Mouse (Mus musculus): ENCODE measurements around the gene Ubtd1. TPM values are rescaled to one million over a fixed set of nuclear protein-coding genes. Genes with fewer than 3 reads are reported as not detected.

Ubtd1 gene
- polyA plus RNA-seq, 1 experiment from 2014 or later = 4.9 TPM

GRCm38 (mm10) chr19:41989810-41990209 lies 8.2 kb downstream of the Ubtd1 start:
- Histone ChIP-seq H3K36me3 (ENCODE audit: control insufficient read depth, insufficient read depth) (no peaks in the 10 kb centered on the region), H3K4me2 (ENCODE audit: low read depth, low read length) (no peak overlapping the region), H3K4me1 (ENCODE audit: control insufficient read depth, low read depth, low read length) (peaks cover 3% of the 10 kb centered on the region; the same call in 1 of the 2 replicates), H3K9me3 (replicated peaks; ENCODE audit: control insufficient read depth, low read length) (no peaks in the 10 kb centered on the region), H3K4me3 (ENCODE audit: low read depth, low read length) (no peak overlapping the region), H3K27ac (ENCODE audit: low read length) (no peak overlapping the region), H3K9ac (ENCODE audit: low read depth, low read length) (no peak overlapping the region), H3K27me3 (ENCODE audit: control insufficient read depth, insufficient read depth, low read depth, low read length) (no peaks in the 10 kb centered on the region)
- WGBS (ENCODE audit: insufficient replicate concordance) = 40% methylated on average over 6 of the region's 6 CpGs
- ATAC-seq (ENCODE audit: low read depth) = no peak

DNA sequence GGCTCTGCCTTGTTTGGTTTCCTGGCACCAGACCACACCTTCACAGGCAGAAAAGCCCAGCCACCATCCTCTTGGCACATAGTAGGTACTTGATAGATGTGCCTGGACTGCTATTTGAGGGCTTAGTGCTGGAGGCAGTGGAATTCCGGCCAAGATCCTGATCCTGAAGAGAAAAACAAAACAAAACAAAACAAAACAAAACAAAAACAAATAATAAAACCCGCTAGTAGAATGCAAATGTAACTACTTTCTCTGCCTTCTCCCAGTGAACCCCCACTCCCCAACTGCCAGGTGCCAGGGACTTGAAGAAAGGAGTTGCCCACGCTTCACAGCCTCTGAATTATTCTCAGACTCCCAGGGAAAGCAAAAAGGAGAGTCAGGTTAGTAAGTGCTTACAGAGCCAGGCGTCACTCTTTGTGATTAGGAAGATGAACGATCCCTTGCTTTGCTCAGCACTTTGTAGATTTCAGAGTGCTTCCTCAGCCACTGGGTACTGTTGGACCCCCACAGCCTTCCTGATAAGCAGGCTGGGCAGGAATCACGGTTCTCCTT lies 10.4 kb downstream of the Ubtd1 start:
- no peaks in the 10 kb centered on the region for H3K9me3 ChIP-seq (replicated peaks; ENCODE audit: control insufficient read depth, low read length)
- H3K27me3 ChIP-seq (ENCODE audit: control insufficient read depth, insufficient read depth, low read depth, low read length) = no peaks in the 10 kb centered on the region
- H3K9ac ChIP-seq (ENCODE audit: low read depth, low read length) = no peak overlapping the region
- H3K4me1 ChIP-seq (ENCODE audit: control insufficient read depth, low read depth, low read length) = peaks cover 3% of the 10 kb centered on the region; the same call in 1 of the 2 replicates
- 37% methylated on average over 6 of the region's 6 CpGs for WGBS (ENCODE audit: insufficient replicate concordance)
- H3K36me3 ChIP-seq (ENCODE audit: control insufficient read depth, insufficient read depth) = no peaks in the 10 kb centered on the region
- no peak overlapping the region for H3K4me3 ChIP-seq (ENCODE audit: low read depth, low read length)
- no peak for ATAC-seq (ENCODE audit: low read depth)
- no peak overlapping the region for H3K4me2 ChIP-seq (ENCODE audit: low read depth, low read length)
- H3K27ac ChIP-seq (ENCODE audit: low read length) = no peak overlapping the region

- WGBS (ENCODE audit: insufficient replicate concordance) = 59% methylated on average over 2 of the region's 2 CpGs
- Histone ChIP-seq H3K9me3 (replicated peaks; ENCODE audit: control insufficient read depth, low read length) (no peaks in the 10 kb centered on the region), H3K4me1 (ENCODE audit: control insufficient read depth, low read depth, low read length) (peaks cover 3% of the 10 kb centered on the region; the same call in 1 of the 2 replicates), H3K27ac (ENCODE audit: low read length) (no peak overlapping the region), H3K4me2 (ENCODE audit: low read depth, low read length) (no peak overlapping the region), H3K36me3 (ENCODE audit: control insufficient read depth, insufficient read depth) (no peaks in the 10 kb centered on the region), H3K9ac (ENCODE audit: low read depth, low read length) (no peak overlapping the region), H3K27me3 (ENCODE audit: control insufficient read depth, insufficient read depth, low read depth, low read length) (no peaks in the 10 kb centered on the region), H3K4me3 (ENCODE audit: low read depth, low read length) (no peak overlapping the region)
- no peak for ATAC-seq (ENCODE audit: low read depth)
Observed at GRCm38 (mm10) chr19:41992971-41993370, 11.4 kb downstream of the Ubtd1 start.

DNA sequence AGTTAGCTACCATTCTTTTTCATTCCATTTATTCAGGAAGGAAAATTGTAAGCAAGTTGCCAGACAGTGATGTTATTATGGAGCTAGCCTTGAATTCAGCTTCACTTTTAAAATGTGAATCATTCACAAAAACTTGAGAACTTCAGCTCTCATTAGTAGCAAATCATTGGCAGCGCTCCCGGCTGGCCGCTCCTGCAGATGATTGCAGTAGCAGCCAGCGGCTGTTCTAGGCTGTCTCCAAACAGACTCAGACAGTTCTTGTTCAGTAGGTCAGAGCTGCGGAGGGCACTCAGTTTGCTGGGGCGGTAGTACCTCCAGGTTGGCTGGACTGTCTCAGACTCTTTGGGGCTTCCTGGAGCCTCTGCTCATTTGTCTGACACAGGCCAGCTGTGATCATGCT lies 11.9 kb downstream of the Ubtd1 start:
- H3K4me1 ChIP-seq (ENCODE audit: control insufficient read depth, low read depth, low read length) = peaks cover 3% of the 10 kb centered on the region; the same call in 1 of the 2 replicates
- no peak for ATAC-seq (ENCODE audit: low read depth)
- no peaks in the 10 kb centered on the region for H3K9me3 ChIP-seq (replicated peaks; ENCODE audit: control insufficient read depth, low read length)
- 77% methylated on average over 6 of the region's 6 CpGs for WGBS (ENCODE audit: insufficient replicate concordance)
- no peaks in the 10 kb centered on the region for H3K36me3 ChIP-seq (ENCODE audit: control insufficient read depth, insufficient read depth)
- H3K27me3 ChIP-seq (ENCODE audit: control insufficient read depth, insufficient read depth, low read depth, low read length) = no peaks in the 10 kb centered on the region
- no peak overlapping the region for H3K9ac ChIP-seq (ENCODE audit: low read depth, low read length)
- H3K4me2 ChIP-seq (ENCODE audit: low read depth, low read length) = no peak overlapping the region
- H3K27ac ChIP-seq (ENCODE audit: low read length) = no peak overlapping the region
- no peak overlapping the region for H3K4me3 ChIP-seq (ENCODE audit: low read depth, low read length)

DNA sequence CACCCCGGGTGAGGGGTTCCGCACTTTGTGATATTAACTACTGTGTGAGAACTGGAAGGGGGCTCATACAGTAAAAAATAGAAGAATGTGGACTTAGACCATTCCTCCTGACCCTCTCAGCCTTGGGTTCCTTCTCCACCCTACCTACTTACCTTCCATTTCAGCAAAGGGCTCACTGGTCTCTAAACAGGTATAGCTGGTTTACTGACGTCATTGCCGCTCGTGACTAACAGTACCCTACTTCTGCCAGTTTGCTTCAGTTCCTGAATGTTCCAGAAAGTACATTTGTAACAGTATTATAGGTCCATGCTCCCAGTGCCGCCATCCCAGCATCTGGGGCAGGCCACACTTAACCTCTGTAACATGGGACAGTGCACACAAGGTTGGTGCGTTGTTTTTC lies 12.5 kb downstream of the Ubtd1 start:
- Histone ChIP-seq H3K4me1 (ENCODE audit: control insufficient read depth, low read depth, low read length) (peaks cover 3% of the 10 kb centered on the region; the same call in 1 of the 2 replicates), H3K9ac (ENCODE audit: low read depth, low read length) (no peak overlapping the region), H3K9me3 (replicated peaks; ENCODE audit: control insufficient read depth, low read length) (no peaks in the 10 kb centered on the region), H3K4me3 (ENCODE audit: low read depth, low read length) (no peak overlapping the region), H3K4me2 (ENCODE audit: low read depth, low read length) (no peak overlapping the region), H3K36me3 (ENCODE audit: control insufficient read depth, insufficient read depth) (no peaks in the 10 kb centered on the region), H3K27ac (ENCODE audit: low read length) (no peak overlapping the region), H3K27me3 (ENCODE audit: control insufficient read depth, insufficient read depth, low read depth, low read length) (no peaks in the 10 kb centered on the region)
- no peak for ATAC-seq (ENCODE audit: low read depth)
- 74% methylated on average over 7 of the region's 7 CpGs for WGBS (ENCODE audit: insufficient replicate concordance)

- Histone ChIP-seq H3K4me2 (ENCODE audit: low read depth, low read length) (no peak overlapping the region), H3K36me3 (ENCODE audit: control insufficient read depth, insufficient read depth) (no peaks in the 10 kb centered on the region), H3K9me3 (replicated peaks; ENCODE audit: control insufficient read depth, low read length) (no peaks in the 10 kb centered on the region), H3K9ac (ENCODE audit: low read depth, low read length) (no peak overlapping the region), H3K4me1 (ENCODE audit: control insufficient read depth, low read depth, low read length) (peaks cover 5% of the 10 kb centered on the region; the same call in 1 of the 2 replicates), H3K27ac (ENCODE audit: low read length) (no peak overlapping the region), H3K27me3 (ENCODE audit: control insufficient read depth, insufficient read depth, low read depth, low read length) (no peaks in the 10 kb centered on the region), H3K4me3 (ENCODE audit: low read depth, low read length) (no peak overlapping the region)
- 60% methylated on average over 1 of the region's 1 CpGs for WGBS (ENCODE audit: insufficient replicate concordance)
- no peak for ATAC-seq (ENCODE audit: low read depth)
Observed at GRCm38 (mm10) chr19:41995483-41995882, 13.9 kb downstream of the Ubtd1 start.

DNA sequence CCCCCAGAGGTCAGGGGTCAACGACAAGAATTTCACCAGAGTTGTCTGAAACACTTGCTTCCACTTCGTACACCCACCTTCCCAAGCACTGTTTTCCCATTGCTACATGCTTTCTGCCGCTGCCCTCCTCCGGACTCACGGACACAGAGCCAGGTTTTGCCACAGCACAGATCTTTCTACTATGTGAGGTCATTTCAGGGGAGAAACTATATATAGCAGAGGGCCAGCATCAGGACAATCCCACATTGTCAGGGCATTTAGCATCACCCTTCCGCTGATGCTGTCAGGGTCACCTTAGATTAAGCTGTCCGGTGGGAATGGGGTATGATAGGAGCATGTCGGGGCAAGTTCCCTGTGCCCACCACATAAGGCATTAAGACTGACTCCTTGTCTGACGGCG lies 15.5 kb downstream of the Ubtd1 start:
- Histone ChIP-seq H3K27ac (ENCODE audit: low read length) (no peak overlapping the region), H3K9me3 (replicated peaks; ENCODE audit: control insufficient read depth, low read length) (no peaks in the 10 kb centered on the region), H3K36me3 (ENCODE audit: control insufficient read depth, insufficient read depth) (no peaks in the 10 kb centered on the region), H3K9ac (ENCODE audit: low read depth, low read length) (no peak overlapping the region), H3K4me2 (ENCODE audit: low read depth, low read length) (no peak overlapping the region), H3K4me3 (ENCODE audit: low read depth, low read length) (no peak overlapping the region), H3K27me3 (ENCODE audit: control insufficient read depth, insufficient read depth, low read depth, low read length) (no peaks in the 10 kb centered on the region), H3K4me1 (ENCODE audit: control insufficient read depth, low read depth, low read length) (peaks cover 5% of the 10 kb centered on the region; the same call in 1 of the 2 replicates)
- ATAC-seq (ENCODE audit: low read depth) = no peak
- 73% methylated on average over 10 of the region's 10 CpGs for WGBS (ENCODE audit: insufficient replicate concordance)

DNA sequence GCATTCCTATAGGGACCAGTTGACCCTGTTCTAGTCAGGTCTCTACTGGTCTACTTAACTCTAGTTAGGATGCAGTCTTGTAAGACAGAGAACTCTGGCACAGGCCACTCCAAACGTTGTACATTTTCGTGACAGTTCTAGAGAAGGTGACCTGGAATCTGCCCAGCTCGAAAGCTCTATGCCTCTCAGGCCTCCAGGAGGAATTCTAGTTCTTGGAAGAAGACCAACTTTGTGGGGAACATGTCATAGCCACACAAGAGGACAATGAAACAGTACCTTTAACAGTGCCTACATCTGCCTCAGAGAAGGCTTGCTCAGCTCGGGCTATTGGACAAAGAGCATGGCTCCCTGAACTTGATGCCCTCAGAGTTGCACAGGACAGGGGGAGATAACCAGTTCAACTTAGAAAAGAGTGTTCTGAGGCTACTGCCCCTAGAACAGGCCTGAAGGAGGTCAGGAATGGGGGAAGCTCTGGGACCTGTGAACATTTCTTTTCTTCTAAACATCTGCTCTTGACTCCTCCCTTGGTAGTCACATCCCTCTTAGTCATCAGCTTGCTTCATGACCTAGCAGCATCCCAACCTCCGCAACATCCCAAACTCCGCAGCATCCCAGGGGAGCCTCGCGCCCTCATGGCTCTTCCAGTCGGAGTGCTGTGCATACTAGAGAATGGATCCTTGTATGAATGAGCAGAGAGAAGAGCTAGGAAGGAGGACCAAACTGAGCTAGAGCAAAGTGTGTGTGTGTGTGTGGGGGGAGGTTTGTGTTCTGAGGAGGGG lies 17.4 kb downstream of the Ubtd1 start:
- 0 out of 2 replicates have a peak overlapping the region, but pooled peaks have one; percentile 20 for H3K27ac ChIP-seq (ENCODE audit: low read length)

GRCm38 (mm10) chr19:41999688-42000283 lies 18.2 kb downstream of the Ubtd1 start:
- Histone ChIP-seq H3K4me1 (ENCODE audit: control insufficient read depth, low read depth, low read length) (peaks cover 4% of the 10 kb centered on the region; the same call in 1 of the 2 replicates), H3K4me3 (ENCODE audit: low read depth, low read length) (no peak overlapping the region), H3K9ac (ENCODE audit: low read depth, low read length) (no peak overlapping the region), H3K4me2 (ENCODE audit: low read depth, low read length) (no peak overlapping the region), H3K27me3 (ENCODE audit: control insufficient read depth, insufficient read depth, low read depth, low read length) (no peaks in the 10 kb centered on the region), H3K36me3 (ENCODE audit: control insufficient read depth, insufficient read depth) (no peaks in the 10 kb centered on the region), H3K9me3 (replicated peaks; ENCODE audit: control insufficient read depth, low read length) (no peaks in the 10 kb centered on the region), H3K27ac (ENCODE audit: low read length) (0 out of 2 replicates have a peak overlapping the region, but pooled peaks have one; percentile 27)
- 40% methylated on average over 4 of the region's 4 CpGs for WGBS (ENCODE audit: insufficient replicate concordance)
- ATAC-seq (ENCODE audit: low read depth) = peak; percentile 50; the same call in 1 of the 2 replicates

More for the DNA sequence above, 17.4 kb downstream of the Ubtd1 start:
- no peak for ATAC-seq (ENCODE audit: low read depth)
- WGBS (ENCODE audit: insufficient replicate concordance) = 68% methylated on average over 9 of the region's 9 CpGs
- H3K4me1 ChIP-seq (ENCODE audit: control insufficient read depth, low read depth, low read length) = peaks cover 2% of the 10 kb centered on the region; the same call in 1 of the 2 replicates
- no peak overlapping the region for H3K4me3 ChIP-seq (ENCODE audit: low read depth, low read length)
- no peak overlapping the region for H3K9ac ChIP-seq (ENCODE audit: low read depth, low read length)
- H3K36me3 ChIP-seq (ENCODE audit: control insufficient read depth, insufficient read depth) = no peaks in the 10 kb centered on the region
- H3K27me3 ChIP-seq (ENCODE audit: control insufficient read depth, insufficient read depth, low read depth, low read length) = no peaks in the 10 kb centered on the region
- H3K9me3 ChIP-seq (replicated peaks; ENCODE audit: control insufficient read depth, low read length) = no peaks in the 10 kb centered on the region
- no peak overlapping the region for H3K4me2 ChIP-seq (ENCODE audit: low read depth, low read length)
